Mouse (Mus musculus) left cerebral cortex, postnatal 36 days (tissue): ENCODE results near the gene Ubxn11. TPM values are rescaled to one million over a fixed set of nuclear protein-coding genes. Genes with fewer than 3 reads are reported as not detected.

ENCODE experiments used
- DNase-seq, 2 experiments: peaks; one replicate each; pipeline ENCODE4 v3.0.0; 2021 to 2022; ENCODE audit warnings: low spot score in 2 of 2, mixed read lengths in 1 of 2
- intact Hi-C: fragments of 180-260 bp; cut with DNase I; formaldehyde crosslinking; loops from one replicate; pipeline ENCODE4 v1.15.1; 2025
- total RNA-seq, 2 experiments: library from RNA; stranded (reverse); gene quantifications; 2 replicates each; pipeline ENCODE4 v1.2.3; 2021

The Ubxn11 gene
- 10 to 100 TPM; 23.3 to 46.3 TPM for total RNA-seq

- intact Hi-C loops, result no loop called here
- peak; percentile 91 to 93 for DNase-seq
Observed at GRCm38 (mm10) chr4:134101979-134102741, at the start of gene Ubxn11. Gene Ubxn11 (plus strand): TSS chr4:134102570.

GRCm38 (mm10) chr4:134053538-134053937, 48.8 kb upstream of the Ubxn11 start, which contains the start of gene Zfp683:
Gene Zfp683 (plus strand): TSS chr4:134053838.
- DNase-seq, result no peak
- intact Hi-C loops, result no loop called here

- intact Hi-C loops, result no loop called here
- no peak for DNase-seq
Observed at GRCm38 (mm10) chr4:134058166-134058715, 44.1 kb upstream of the Ubxn11 start.

- DNase-seq, result no peak
- intact Hi-C loops, result no loop called here
Observed at GRCm38 (mm10) chr4:134058908-134059307, 43.5 kb upstream of the Ubxn11 start.

GRCm38 (mm10) chr4:134060135-134060865, 42.1 kb upstream of the Ubxn11 start, which contains the start of gene Crybg2:
Gene Crybg2 (plus strand): TSS chr4:134060815.
- DNase-seq, result no peak
- intact Hi-C loops, result no loop called here

- intact Hi-C loops, result no loop called here
- DNase-seq, result no peak
Observed at GRCm38 (mm10) chr4:134061166-134061830, 41.1 kb upstream of the Ubxn11 start.

GRCm38 (mm10) chr4:134061944-134062446, 40.4 kb upstream of the Ubxn11 start:
- intact Hi-C loops, result no loop called here
- no peak for DNase-seq

- intact Hi-C loops, result no loop called here
- no peak for DNase-seq
Observed at GRCm38 (mm10) chr4:134062561-134062960, 39.8 kb upstream of the Ubxn11 start.

GRCm38 (mm10) chr4:134065431-134066004, 36.9 kb upstream of the Ubxn11 start:
- intact Hi-C loops, result no loop called here
- no peak for DNase-seq

GRCm38 (mm10) chr4:134067383-134067782, 35.0 kb upstream of the Ubxn11 start:
- DNase-seq, result no peak
- intact Hi-C loops, result no loop called here

GRCm38 (mm10) chr4:134067833-134068544, 34.4 kb upstream of the Ubxn11 start:
- no peak for DNase-seq
- intact Hi-C loops, result no loop called here

GRCm38 (mm10) chr4:134068793-134069580, 33.4 kb upstream of the Ubxn11 start:
- intact Hi-C loops, result no loop called here
- no peak for DNase-seq

GRCm38 (mm10) chr4:134078694-134079093, 23.7 kb upstream of the Ubxn11 start:
- intact Hi-C loops, result loop anchor here (5.0 kb wide), 1 partner anchor 41 kb away; no protein-coding TSS in a partner anchor
- peak in 1 of 2 experiments; percentile 25 for DNase-seq

GRCm38 (mm10) chr4:134080674-134081073, 21.7 kb upstream of the Ubxn11 start:
- no peak for DNase-seq
- intact Hi-C loops, result no loop called here

- intact Hi-C loops, result no loop called here
- peak; percentile 76 to 78 for DNase-seq
Observed at GRCm38 (mm10) chr4:134081730-134082386, 20.5 kb upstream of the Ubxn11 start.

- no peak for DNase-seq
Observed at GRCm38 (mm10) chr4:134082460-134082859, 19.9 kb upstream of the Ubxn11 start.

GRCm38 (mm10) chr4:134084999-134085398, 17.4 kb upstream of the Ubxn11 start:
- no peak for DNase-seq
- intact Hi-C loops, result no loop called here

More at GRCm38 (mm10) chr4:134082460-134082859, 19.9 kb upstream of the Ubxn11 start:
- intact Hi-C loops, result no loop called here
